Mouse (Mus musculus) limb, embryonic 11.5 days (tissue): ENCODE data around the gene Meiob. TPM values are rescaled to one million over a fixed set of nuclear protein-coding genes. Genes with fewer than 3 reads are reported as not detected.

Experiments used
- ATAC-seq: fragments of 200-750 bp; cut with Nextera tagmentation; 2 replicates; pipeline ENCODE4 v1.8.0; 2017; ENCODE audit warnings: low read depth; ENCODE audit not compliant: insufficient number of reproducible peaks, low FRiP score, low TSS enrichment
- DNase-seq: peaks from one replicate; pipeline ENCODE4 v3.0.0-alpha.2; 2015; ENCODE audit warnings: low spot score
- H3K27ac ChIP-seq: fragments of 300-500 bp; sonication (generic); replicated peaks from 2 replicates; pipeline ENCODE4 v1.5.1; 2014; ENCODE audit warnings: low read depth, mild to moderate bottlenecking, low read length
- H3K27me3 ChIP-seq: fragments of 300-500 bp; sonication (generic); 2 replicates; pipeline ENCODE4 v1.6.1; 2014; ENCODE audit warnings: mild to moderate bottlenecking, low read length, mixed read lengths; ENCODE audit not compliant: control insufficient read depth, insufficient read depth
- H3K36me3 ChIP-seq: fragments of 300-500 bp; sonication (generic); 2 replicates; pipeline ENCODE4 v1.6.1; 2014; ENCODE audit warnings: mild to moderate bottlenecking, low read length, moderate library complexity, mixed read lengths; ENCODE audit not compliant: control insufficient read depth, insufficient read depth
- H3K4me1 ChIP-seq: fragments of 300-500 bp; sonication (generic); 2 replicates; pipeline ENCODE4 v1.6.1; 2014; ENCODE audit warnings: low read length, mixed read lengths; ENCODE audit not compliant: control insufficient read depth, insufficient read depth
- H3K4me2 ChIP-seq: fragments of 300-500 bp; sonication (generic); 2 replicates; pipeline ENCODE4 v1.6.1; 2014; ENCODE audit warnings: low read depth, mild to moderate bottlenecking, moderate library complexity; ENCODE audit not compliant: severe bottlenecking
- H3K4me3 ChIP-seq: fragments of 300-500 bp; sonication (generic); 2 replicates; pipeline ENCODE4 v1.5.1; 2014; ENCODE audit warnings: low read depth, low read length
- H3K9ac ChIP-seq: fragments of 300-500 bp; sonication (generic); 2 replicates; pipeline ENCODE4 v1.6.1; 2014; ENCODE audit warnings: mild to moderate bottlenecking, low read length
- H3K9me3 ChIP-seq: fragments of 300-500 bp; sonication (generic); 2 replicates; pipeline ENCODE4 v1.6.1; 2016; ENCODE audit warnings: low read length; ENCODE audit not compliant: control insufficient read depth
- WGBS: fragments of 180-500 bp; shearing (Covaris S2); extraction: QIAGEN DNeasy Blood & Tissue Kit; methylation state at CpG from one replicate; pipeline ENCODE4 v1.1.7; 2014; 5-methylcytosine and 5-hydroxymethylcytosine counted together
- polyA plus RNA-seq: library from polyadenylated mRNA; unstranded; fragments of >200 nt; fragmentation: Nextera tagmentation; extraction: Ambion mirVana; gene quantifications from 2 replicates; pipeline ENCODE4 v1.2.1, GENCODE M21; 2014

The Meiob gene
- polyA plus RNA-seq, 1 experiment from 2014 or later = not detected

DNA sequence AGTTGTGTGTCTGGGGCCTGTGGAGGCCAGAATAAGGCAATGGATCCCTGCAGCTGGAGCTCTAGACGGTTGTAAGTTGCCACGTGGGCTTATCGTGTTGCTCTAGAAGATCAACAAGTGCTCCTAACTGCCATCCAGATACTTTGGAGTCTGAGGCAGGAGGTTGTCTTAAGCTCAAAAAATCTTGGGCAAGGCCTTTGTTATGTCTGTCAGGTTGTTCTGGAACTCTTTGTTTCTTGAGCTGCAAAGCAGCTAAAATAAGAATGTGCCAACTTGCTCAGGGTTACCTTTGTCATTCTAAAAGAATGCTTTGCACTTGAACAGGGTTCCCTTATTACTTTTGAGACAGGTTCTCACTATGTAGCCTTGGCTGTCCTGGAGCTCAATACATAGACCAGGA is 7.1 kb downstream of the Meiob start:
- Histone ChIP-seq H3K36me3 (no peaks in the 10 kb centered on the region), H3K4me3 (no peak overlapping the region), H3K9ac (no peak overlapping the region), H3K9me3 (no peaks in the 10 kb centered on the region), H3K4me1 (no peaks in the 10 kb centered on the region), H3K4me2 (no peak overlapping the region), H3K27ac (no peak overlapping the region), H3K27me3 (no peaks in the 10 kb centered on the region)
- DNase-seq = no peak
- ATAC-seq = no peak
- WGBS = 79% methylated on average over 3 of the region's 3 CpGs

GRCm38 (mm10) chr17:24812215-24812614 is 8.1 kb downstream of the Meiob start:
- H3K9ac ChIP-seq = no peak overlapping the region
- no peaks in the 10 kb centered on the region for H3K4me1 ChIP-seq
- H3K27me3 ChIP-seq = no peaks in the 10 kb centered on the region
- H3K27ac ChIP-seq = no peak overlapping the region
- no peaks in the 10 kb centered on the region for H3K9me3 ChIP-seq
- DNase-seq (no peak), ATAC-seq (no peak)
- 40% methylated on average over 2 of the region's 2 CpGs for WGBS
- no peak overlapping the region for H3K4me3 ChIP-seq
- H3K36me3 ChIP-seq = no peaks in the 10 kb centered on the region
- no peak overlapping the region for H3K4me2 ChIP-seq

DNA sequence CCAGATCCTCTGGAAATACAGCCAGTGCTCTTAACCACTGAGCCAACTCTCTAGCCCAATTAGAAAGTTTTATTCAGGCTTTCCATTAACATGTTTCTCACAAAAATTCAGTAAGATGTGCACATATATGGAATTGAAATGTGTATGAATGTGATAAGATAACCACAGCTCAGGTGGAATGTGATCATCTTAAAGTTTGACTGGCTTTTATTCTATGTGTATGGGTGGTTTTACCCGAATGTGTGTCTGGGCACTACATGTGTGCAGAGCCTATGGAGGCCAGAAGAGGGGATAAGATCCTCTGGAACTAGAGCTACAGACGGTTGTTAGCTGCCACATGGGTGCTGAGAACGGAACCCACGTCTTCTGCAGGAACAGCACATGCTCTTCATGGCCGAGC is 11.2 kb downstream of the Meiob start:
- DNase-seq (no peak), ATAC-seq (no peak)
- H3K9ac ChIP-seq = no peak overlapping the region
- H3K4me1 ChIP-seq = no peaks in the 10 kb centered on the region
- H3K36me3 ChIP-seq = no peaks in the 10 kb centered on the region
- 81% methylated on average over 5 of the region's 5 CpGs for WGBS
- H3K4me2 ChIP-seq = no peak overlapping the region
- no peaks in the 10 kb centered on the region for H3K27me3 ChIP-seq
- no peak overlapping the region for H3K27ac ChIP-seq
- H3K4me3 ChIP-seq = no peak overlapping the region
- H3K9me3 ChIP-seq = no peaks in the 10 kb centered on the region

- no peak overlapping the region for H3K4me2 ChIP-seq
- ATAC-seq (no peak), DNase-seq (no peak)
- H3K9me3 ChIP-seq = no peaks in the 10 kb centered on the region
- no peaks in the 10 kb centered on the region for H3K36me3 ChIP-seq
- no peaks in the 10 kb centered on the region for H3K27me3 ChIP-seq
- no peaks in the 10 kb centered on the region for H3K4me1 ChIP-seq
- no peak overlapping the region for H3K4me3 ChIP-seq
- H3K27ac ChIP-seq = no peak overlapping the region
- no peak overlapping the region for H3K9ac ChIP-seq
- 43% methylated on average over 1 of the region's 1 CpGs for WGBS
Observed at GRCm38 (mm10) chr17:24817503-24817902, 13.4 kb downstream of the Meiob start.

- H3K4me2 ChIP-seq = no peak overlapping the region
- no peak overlapping the region for H3K9ac ChIP-seq
- no peak for DNase-seq
- H3K9me3 ChIP-seq = no peaks in the 10 kb centered on the region
- H3K4me1 ChIP-seq = no peaks in the 10 kb centered on the region
- WGBS = 62% methylated on average over 6 of the region's 6 CpGs
- no peak overlapping the region for H3K27ac ChIP-seq
- ATAC-seq = no peak
- H3K36me3 ChIP-seq = no peaks in the 10 kb centered on the region
- H3K27me3 ChIP-seq = no peaks in the 10 kb centered on the region
- H3K4me3 ChIP-seq = no peak overlapping the region
Observed at GRCm38 (mm10) chr17:24818172-24818571, 14.1 kb downstream of the Meiob start.

DNA sequence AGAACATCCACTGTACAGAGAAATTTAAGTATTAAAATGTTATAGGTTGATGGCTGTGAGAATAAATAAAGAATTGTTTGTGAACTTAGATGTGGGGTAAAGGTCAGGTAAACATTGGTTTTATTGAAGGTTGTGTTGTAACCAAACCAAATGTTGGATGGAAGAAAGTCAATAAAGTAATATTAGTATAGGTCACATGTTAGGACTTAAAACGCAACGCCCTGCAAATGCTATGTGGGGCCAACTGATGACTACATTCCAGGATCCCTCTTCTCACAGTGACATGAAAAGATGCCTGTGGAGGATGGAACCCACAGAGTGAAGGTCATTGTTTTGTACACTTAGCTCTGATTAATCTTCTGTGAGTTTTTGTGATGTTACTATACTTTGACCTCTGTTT is 15.4 kb downstream of the Meiob start:
- Histone ChIP-seq H3K9ac (no peak overlapping the region), H3K27me3 (no peaks in the 10 kb centered on the region), H3K4me3 (no peak overlapping the region), H3K4me2 (no peak overlapping the region), H3K4me1 (no peaks in the 10 kb centered on the region), H3K36me3 (no peaks in the 10 kb centered on the region), H3K9me3 (no peaks in the 10 kb centered on the region), H3K27ac (no peak overlapping the region)
- ATAC-seq = no peak
- WGBS = 68% methylated on average over 2 of the region's 2 CpGs
- no peak for DNase-seq

DNA sequence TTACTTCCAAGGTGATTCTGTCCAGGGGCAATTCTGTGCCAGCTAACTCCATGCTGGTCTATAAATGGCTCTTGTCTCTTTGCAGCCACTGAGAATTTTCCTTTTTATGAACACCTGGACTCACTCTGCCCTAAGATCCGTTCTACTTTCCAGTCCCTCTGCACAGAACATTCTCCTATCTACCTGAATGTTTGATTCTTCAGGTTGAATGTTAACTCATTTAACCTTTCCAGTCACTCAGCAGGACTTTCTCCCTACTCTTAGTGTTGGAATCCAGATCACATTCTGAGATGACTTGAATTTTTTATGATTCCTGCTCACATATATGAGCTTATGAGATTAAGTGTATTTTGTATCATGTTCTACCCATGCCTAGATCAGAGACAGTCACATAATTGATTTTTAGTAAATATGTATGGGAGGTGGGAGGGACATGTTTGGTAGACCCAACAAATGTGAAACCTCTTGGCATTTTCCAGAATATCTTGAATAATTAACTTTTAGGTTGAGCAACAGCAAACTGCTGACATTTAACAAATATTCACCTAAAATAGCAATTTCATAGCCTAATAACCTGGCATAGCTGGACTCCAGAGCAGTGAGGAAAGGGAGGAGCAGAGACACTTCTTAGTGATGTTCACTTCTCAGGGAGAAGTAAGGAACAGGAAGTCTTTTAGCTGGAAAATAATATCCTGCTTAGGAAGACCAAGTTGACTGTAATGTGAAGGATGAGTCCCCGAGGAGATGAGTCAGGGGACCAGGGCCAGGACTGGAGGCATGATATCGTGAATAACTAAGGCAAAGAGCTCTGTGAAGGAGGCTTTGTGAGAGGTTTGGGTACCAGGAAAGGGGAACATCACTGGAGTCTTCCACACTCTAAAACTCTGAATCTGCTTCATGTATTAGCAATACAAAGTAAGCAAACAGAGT is 17.5 kb downstream of the Meiob start:
- H3K36me3 ChIP-seq = no peaks in the 10 kb centered on the region
- no peak overlapping the region for H3K9ac ChIP-seq
- H3K4me1 ChIP-seq = no peaks in the 10 kb centered on the region
- no peak overlapping the region for H3K4me3 ChIP-seq
- no peaks in the 10 kb centered on the region for H3K27me3 ChIP-seq
- DNase-seq (no peak), ATAC-seq (no peak)
- no peak overlapping the region for H3K4me2 ChIP-seq
- no peak overlapping the region for H3K27ac ChIP-seq
- 57% methylated on average over 3 of the region's 3 CpGs for WGBS
- no peaks in the 10 kb centered on the region for H3K9me3 ChIP-seq

DNA sequence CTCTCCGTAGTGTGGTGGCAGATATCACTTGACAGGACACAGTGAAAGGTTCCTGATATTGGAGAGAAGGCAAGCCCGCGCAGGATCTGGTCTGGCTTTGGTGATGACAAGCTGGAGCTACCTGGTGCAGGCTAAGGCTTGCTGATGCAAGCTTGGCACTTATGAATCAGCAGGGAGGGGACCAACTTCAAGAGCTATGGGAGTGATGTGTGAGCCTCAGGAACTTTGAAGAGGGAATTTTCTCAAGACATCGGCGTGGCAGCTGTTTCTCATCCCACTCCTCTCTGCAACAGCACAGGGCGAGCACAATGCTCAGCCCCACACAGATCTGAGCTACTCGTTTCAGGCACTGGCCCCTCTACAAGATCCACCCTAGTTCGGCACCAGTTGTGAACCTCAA is 35.8 kb downstream of the Meiob start, which contains the start of gene Hagh:
Gene Hagh (plus strand): TSS at position 302 of the 400 bp plus-strand sequence.
- Histone ChIP-seq H3K4me1 (no peaks in the 10 kb centered on the region), H3K9ac (no peak within 1 kb of the TSS), H3K36me3 (no peaks in the 10 kb centered on the region), H3K27me3 (no peaks in the 10 kb centered on the region), H3K4me2 (no peak within 1 kb of the TSS), H3K4me3 (no peak within 1 kb of the TSS), H3K27ac (no peak within 1 kb of the TSS), H3K9me3 (no peaks in the 10 kb centered on the region)
- ATAC-seq (no peak), DNase-seq (no peak)
- WGBS = 65% methylated on average over 8 of the region's 8 CpGs
